Mouse (Mus musculus) liver (tissue): ENCODE measurements around the gene Dtx1.

Experiments
- DNase-seq: peaks from one replicate; pipeline ENCODE4 v3.0.0-alpha.2; 2020; ENCODE audit warnings: mixed read lengths

Gene Dtx1

GRCm38 (mm10) chr5:120702969-120703368 lies 8.8 kb downstream of the Dtx1 start:
- no peak for DNase-seq

GRCm38 (mm10) chr5:120702421-120702820 lies 9.3 kb downstream of the Dtx1 start:
- no peak for DNase-seq

DNA sequence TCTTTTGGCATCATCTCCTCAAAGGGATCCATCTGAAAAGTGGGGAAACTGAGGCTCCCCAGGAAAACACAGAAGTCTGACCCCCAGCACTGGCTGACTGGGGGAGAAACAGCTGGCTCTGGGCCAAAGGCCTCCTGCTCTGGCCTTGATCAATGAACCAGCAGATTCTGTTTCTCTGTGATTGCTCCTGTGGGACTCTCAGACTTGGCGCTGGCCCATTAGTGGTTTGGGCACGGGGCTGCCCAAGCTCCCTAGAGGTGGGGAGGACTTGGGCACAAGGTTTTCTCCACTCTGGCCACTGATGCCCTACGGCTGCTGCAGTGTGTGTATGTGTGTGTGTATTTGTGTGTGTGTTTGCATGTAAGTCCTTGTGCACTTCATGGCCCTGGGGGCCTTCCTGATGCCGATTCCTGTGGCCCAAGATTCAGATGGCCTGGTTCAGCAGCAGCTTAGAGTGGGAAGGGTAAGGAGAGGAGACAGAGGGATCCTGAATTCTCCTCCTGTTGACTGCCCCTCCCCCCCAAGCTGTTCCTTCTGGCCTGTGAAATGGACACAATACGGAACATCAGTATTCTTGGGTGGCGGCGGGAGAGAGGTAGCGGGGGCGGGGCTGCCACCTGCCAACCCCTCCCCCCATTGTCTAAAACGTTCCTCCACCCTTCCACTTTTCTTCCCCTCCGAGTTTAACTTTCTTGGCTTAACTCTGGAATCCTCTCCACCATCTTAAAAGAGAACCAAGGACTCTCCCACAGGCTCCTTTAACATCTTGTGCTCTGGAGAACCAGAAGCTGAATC lies 10.5 kb downstream of the Dtx1 start:
- DNase-seq, result no peak

DNA sequence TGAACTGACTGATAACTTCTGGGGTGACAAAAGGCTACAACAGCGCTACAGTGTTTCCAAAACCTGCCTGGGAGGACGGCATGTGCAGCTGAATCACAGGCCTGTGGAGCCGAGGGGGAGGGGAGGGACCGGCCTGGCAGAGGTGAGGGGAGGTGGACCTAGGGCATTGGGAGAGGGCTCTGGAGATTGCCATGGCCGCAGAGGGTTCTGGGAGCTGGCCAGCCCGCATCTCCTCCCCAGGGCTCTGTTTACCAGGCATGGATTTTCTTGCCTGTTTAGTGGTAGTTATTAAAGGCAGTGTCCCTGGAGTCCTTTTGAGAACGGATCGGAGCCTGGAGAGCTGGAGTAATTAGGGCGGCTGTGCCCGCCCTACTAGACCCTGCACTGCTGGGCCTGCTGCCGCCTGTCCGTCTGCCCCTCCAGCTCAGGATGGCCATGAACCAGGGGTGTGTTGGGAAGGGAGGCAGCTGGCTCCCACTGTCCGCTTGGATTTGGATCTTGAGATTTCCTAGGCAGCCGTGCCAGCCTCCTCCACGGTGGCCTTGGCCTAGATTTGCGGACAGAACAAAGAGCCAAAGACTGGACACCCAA lies 12.8 kb downstream of the Dtx1 start:
- no peak for DNase-seq

DNA sequence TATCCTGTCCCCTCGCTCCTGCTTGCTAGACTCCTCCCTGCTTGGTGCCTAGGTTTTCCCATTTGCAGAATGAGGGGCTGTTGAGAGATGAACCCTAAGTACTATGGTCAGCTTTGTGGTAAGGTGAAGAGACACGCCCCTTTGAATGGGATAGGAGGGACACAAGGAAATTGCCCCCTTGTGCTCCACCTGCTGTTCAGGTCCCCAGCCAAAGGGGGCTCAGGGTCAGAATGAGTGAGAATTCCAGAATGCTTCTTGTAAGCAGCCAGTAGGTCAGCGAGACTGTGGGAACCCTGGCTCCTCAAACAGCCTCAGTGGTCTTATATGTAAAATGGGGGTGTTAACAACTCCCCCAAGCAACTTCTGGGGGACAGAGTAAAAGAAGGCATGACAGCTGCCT lies 13.5 kb downstream of the Dtx1 start:
- no peak for DNase-seq

DNA sequence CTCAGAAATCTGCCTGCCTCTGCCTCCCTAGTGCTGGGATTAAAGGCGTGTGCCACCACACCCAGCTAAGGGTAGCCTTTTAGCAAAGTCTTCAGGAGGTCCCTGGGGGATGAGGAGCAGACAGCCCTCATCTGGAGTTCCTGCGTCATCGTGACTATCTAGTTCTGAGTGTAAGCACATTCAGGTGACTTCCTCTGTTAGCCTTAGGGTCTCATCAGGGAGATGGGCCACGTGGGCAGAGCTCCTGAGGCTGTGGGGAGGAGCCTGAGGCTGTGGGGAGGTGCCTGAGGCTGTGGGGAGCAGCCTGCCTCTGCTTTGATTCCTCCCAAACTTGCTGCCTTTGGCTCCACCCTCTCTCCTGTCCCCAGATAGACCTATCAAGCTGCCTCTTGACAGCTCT lies 14.9 kb downstream of the Dtx1 start:
- no peak for DNase-seq

DNA sequence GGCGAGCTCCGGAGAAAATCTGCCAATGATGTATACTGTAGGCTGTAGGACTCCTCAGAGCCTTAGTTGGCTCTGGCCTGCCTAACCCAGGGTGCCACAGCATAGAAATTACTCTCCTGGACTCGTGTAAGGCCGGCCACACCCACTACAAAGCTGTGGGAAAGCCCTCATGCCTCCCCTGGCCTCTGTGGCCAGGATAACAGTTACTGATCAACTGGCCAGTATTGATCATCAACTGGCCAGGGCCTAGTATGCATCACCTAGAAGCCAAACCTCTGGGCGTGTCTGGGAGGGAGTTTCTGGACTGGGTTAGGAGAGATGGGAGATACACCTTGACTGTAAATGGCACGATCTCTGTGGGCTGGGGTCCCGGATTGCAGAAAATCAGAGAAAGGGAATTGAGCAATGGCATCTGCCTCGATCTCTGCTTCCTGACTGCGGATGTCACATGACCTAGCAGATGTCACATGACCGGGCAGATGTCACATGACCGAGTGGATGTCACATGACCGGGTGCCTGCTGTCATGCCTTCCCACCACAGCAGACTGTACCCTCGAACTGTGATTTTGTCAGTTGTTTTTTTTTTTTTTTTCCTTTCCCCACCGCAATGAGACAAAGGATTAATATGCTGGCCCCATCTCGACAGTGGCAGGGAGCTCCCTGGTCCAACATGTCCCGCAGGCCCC lies 15.5 kb downstream of the Dtx1 start:
- no peak for DNase-seq

DNA sequence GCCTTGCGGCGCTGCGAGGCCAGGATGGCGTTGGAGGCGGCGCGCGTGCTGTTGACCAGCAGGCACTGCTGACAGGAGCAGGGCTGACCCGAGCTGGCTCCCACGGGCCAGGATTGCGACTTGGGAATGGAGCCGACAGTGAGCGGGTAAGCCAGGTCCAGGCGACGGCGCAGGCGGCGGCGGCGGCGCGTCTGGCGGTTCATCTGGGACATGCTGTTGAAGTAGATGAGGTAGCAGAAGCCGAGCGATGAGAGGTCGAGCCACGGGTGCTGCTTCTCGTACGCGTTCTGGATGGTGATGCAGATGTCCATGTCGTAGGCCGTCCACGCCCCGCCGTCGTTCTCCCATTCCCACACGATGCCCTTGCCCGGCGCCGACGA lies 17.0 kb downstream of the Dtx1 start:
- DNase-seq, result no peak

- DNase-seq, result no peak
These were observed 17.6 kb downstream of the Dtx1 start for GRCm38 (mm10) chr5:120693931-120694694.

GRCm38 (mm10) chr5:120692034-120692433 lies 19.7 kb downstream of the Dtx1 start:
- DNase-seq, result no peak

- no peak for DNase-seq
These were observed 21.3 kb downstream of the Dtx1 start for GRCm38 (mm10) chr5:120690417-120690816.

DNA sequence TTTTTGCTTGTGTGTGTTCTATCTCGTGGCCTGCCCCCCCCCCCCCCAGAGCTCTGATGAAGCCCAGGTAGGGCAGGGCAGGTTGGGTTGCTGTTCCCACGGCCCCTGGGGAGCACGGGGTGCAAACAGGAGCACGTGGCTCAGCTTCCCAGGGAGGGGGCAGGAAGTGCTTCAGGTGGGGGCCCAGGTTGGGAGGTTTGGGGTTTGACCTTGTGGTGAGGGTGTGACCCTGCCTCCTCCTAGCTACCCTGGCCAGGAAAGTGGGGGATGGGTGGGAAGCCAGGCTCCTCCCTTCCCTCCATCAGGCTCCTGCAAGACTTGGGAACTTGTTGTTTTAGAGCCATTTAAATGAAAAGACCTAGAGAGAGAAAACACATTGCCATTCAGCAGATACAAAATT lies 23.3 kb downstream of the Dtx1 start:
- DNase-seq, result no peak

GRCm38 (mm10) chr5:120687897-120688296 lies 23.8 kb downstream of the Dtx1 start:
- no peak for DNase-seq

GRCm38 (mm10) chr5:120687484-120687851 lies 24.3 kb downstream of the Dtx1 start:
- DNase-seq, result no peak

DNA sequence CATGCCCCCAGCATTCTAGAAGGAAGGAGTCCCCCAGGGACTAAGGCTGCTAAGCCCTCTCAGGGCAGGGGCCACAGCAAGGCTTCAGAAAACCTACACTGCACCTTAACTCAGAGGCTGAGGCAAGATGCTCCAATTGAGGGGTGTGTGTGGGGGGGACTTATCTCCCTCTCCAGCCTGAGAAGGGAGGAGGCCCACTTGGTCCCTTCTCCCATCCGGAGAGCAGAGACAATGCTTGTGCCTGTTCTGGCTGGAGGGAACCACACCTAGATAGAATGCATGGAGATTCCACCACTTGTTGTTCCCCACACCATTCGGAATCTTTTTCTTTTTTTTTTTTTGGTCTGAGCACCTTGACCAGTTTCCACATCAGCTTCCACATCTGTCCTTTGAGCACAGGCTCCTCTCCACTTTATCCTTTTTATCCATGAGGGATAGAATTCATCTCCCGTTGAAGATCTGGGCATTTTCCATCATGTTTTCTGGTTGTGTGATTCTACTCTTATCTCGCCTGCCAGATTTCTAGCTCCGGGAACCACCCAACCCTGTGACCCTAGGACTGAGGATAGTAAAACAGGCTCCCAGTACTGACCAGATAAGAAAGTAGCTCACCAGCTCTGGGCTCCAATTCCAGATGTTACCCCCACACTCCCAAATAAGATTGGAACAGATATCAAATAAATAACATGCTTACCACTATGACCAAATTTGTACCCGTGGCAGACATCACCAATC lies 24.8 kb downstream of the Dtx1 start:
- DNase-seq, result no peak

DNA sequence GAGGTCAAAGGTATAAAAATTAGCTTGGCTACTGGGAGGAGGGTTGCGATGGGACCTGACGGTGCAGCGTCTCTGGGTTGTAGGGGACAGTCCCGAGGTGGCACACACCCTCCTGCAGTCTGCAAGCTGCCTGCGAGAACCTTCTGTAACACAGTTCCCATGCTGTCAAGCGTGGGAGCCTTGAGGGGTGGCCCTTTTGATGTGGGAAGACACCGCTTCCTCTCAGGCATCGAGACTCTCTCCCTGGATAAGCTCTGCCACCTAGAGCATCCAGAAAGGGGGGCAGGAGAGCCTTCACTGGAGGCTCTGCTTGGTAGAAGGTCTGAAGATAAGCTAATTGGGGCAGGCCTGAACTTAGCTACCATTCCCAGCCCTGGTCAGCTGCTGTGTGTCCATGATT lies 26.0 kb downstream of the Dtx1 start:
- no peak for DNase-seq

DNA sequence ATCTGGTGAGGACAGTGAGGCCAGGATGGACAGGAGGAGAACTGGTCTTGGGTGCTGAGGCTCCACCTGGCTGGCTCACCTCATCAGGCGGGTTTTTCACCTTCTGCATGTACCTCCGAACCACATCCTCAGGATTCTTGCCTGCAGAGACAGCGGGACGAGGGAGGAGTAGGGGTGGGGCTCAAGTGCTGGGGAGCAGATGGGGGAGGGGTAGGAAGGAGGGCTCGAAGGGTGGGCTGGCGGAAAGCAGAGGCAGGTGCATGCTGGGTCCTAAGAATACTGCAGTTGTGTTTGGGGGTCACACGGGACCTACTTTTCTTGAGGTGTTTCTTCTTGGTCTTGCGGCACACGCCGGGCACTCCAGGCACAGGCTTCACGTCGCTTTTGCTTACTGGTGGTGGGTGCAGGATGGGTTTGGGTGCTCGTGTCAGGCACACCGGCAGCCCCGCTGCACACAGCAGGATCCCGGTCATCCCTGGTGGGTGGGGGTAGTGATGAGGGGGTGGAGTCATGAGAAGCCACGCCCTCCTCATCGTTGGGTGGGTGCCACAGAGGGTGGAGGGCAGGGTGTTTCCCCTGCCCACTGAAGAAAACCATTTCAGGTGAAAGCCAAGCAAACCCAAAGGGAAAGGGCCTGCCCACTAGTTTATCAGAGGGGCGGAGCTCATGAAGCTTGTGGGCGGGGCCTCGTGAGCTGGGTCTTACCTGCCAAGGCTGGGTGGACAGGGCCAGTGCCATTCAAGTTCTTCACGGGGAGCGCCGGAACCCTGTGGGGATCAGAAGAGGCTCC lies 28.6 kb downstream of the Dtx1 start:
- no peak for DNase-seq

DNA sequence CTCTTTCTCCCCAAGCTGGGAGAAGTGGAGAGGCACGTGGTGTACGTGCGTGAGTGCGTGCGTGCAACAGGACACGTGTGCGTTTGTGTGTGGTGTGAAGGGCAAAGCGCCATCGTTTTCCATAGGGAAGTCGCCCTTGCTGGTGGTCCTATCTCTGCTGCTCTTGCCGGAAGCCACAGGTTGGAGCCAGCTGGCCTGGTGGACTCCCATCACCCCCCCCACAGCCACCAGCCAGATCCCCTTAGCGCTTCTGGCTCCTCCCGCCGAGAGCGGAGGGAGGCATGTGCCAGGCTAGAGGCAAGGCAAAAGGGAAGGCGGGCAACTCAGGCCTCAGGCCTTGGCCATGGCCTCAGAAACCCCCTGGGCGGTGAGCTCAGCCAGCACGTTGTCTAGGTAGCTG lies 30.8 kb downstream of the Dtx1 start:
- no peak for DNase-seq

DNA sequence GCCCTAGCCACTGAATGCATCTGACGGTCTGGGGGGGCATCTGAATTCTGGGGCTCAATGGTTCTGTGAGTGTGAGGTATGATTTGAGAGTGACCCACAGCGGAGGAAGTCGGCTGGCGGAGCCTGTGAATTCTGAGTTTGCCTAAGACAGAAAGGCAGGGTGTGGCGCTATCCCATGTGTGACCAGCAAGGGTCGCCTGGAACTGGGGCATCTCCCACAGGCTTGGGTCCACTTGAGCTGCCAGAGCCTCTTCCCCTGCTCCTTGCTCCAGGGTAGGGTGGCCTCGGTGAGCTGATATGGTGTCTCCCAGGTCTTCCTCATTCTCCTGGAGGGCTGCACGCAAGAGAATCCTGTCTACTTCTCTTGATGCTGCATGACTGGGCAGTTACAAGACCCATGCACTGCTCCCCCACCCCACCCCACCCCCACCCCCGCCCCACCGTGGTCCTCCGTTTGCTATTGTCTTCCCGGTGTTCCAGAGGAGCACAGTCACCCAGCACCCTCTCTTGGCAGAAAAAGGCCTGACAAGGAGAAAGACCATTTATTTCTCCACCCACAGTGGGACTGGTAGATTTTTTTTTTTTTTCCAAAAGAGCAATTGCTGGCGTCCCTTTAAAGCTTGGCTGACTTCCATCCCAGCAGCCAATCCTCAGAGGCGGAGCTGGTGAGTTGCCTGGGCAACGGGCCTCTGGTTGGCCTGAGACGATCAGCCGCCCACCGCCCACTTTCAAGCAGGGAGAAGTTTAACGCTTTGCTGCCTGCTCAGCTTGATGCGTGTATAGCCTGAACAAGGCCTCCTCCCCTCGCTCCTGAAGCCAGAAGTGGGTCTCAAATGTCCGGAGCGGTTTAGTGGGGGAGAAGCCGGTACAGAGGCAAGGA lies 31.8 kb downstream of the Dtx1 start:
- peak; percentile 76 for DNase-seq

DNA sequence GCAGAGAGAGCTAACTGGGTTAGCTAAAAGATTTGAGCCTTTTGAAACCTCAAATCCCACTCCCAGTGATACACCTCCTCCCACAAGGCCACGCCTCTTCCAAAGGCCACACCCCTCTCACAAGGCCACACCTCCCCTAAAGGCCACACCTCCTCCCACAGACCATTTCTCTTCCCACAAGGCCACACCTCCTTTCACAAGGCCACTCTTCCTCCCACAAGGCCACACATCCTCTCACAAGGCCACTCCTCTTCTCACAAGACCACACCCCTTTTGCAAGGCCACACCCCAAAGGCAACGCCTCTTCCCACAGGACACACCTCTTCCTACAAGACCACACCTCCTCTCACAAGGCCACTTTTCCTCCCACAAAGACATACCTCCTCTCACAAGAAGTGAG lies 34.2 kb downstream of the Dtx1 start:
- peak; percentile 26 for DNase-seq
